ENCODE assay signal across 9 mouse cellular contexts in genomic region chr12:8889117-8889665, GRCm38 (mm10). TPM values are rescaled to one million over a fixed set of nuclear protein-coding genes. Genes with fewer than 3 reads are reported as not detected.
DNase-seq lines count a peak whose midpoint lies in the region; ATAC-seq and TF ChIP-seq lines count a peak whose summit lies in the region.
"Had no signal": no experiment of that assay in that cellular context is flagged by ENCODE, and none has a peak within 500 bp of the region (broad histone marks: within the 10 kb centered on the region; RNA-seq: fewer than 3 reads in every experiment).

No protein-coding gene starts in this region.

- no peaks in the 10 kb centered on the region for H3K9me3 ChIP-seq in kidney, postnatal 0 days (replicated peaks; ENCODE audit: low read length)
- no peaks in the 10 kb centered on the region for H3K9me3 ChIP-seq in liver, postnatal 0 days (ENCODE audit: low read length)

- no peaks in the 10 kb centered on the region for H3K36me3 ChIP-seq in kidney, postnatal 0 days (ENCODE audit: insufficient read depth, low read length)
- no peaks in the 10 kb centered on the region for H3K36me3 ChIP-seq in liver, postnatal 0 days (replicated peaks; ENCODE audit: insufficient read depth, low read length)

- TF ChIP-seq CTCF in kidney, postnatal 0 days (IDR thresholded peaks at IDR 0.05; ENCODE audit: low read depth): peak; percentile 98
- peak; percentile 95 for TF ChIP-seq CTCF in liver, postnatal 0 days (IDR thresholded peaks at IDR 0.05; ENCODE audit: low read depth)

- no peak overlapping the region for H3K9ac ChIP-seq in kidney, postnatal 0 days (ENCODE audit: low read depth, low read length)
- H3K9ac ChIP-seq in liver, postnatal 0 days (replicated peaks): no peak overlapping the region

- H3K27me3 ChIP-seq in kidney, postnatal 0 days (ENCODE audit: insufficient read depth, low read length): no peaks in the 10 kb centered on the region
- H3K27me3 ChIP-seq in liver, postnatal 0 days (ENCODE audit: insufficient read depth, low read length): no peaks in the 10 kb centered on the region

- no peak overlapping the region for H3K27ac ChIP-seq in kidney, postnatal 0 days
- no peak overlapping the region for H3K27ac ChIP-seq in liver, postnatal 0 days (ENCODE audit: low read depth)

- no peak overlapping the region for H3K4me2 ChIP-seq in kidney, postnatal 0 days (ENCODE audit: low read length)
- no peak overlapping the region for H3K4me2 ChIP-seq in liver, postnatal 0 days (ENCODE audit: low read depth, low read length)

- peak; percentile 84 to 85 for DNase-seq in B cell, adult 2 months
- DNase-seq in MN1 (ENCODE audit: low spot score): peak; percentile 79
- DNase-seq in cerebellum, adult 9-10 months: peak; percentile 67
- peak; percentile 81 for DNase-seq in gastrocnemius, adult 18-20 months (ENCODE audit: low spot score)
- peak; percentile 88 for DNase-seq in kidney, postnatal 0 days (ENCODE audit: low spot score)
- DNase-seq in liver, postnatal 0 days: peak; percentile 74
- DNase-seq in retina, postnatal 1 day: peak; percentile 75
- DNase-seq in thymus, postnatal 25 days: peak; percentile 65

- WGBS in kidney, postnatal 0 days: 21% methylated on average over 10 of the region's 10 CpGs
- 19% methylated on average over 10 of the region's 10 CpGs for WGBS in liver, postnatal 0 days (ENCODE audit: insufficient replicate concordance)

- TF ChIP-seq EP300 in liver, postnatal 0 days (IDR thresholded peaks at IDR 0.05; ENCODE audit: low read depth): no peak

- no peak for ATAC-seq in kidney, postnatal 0 days (replicated peaks; ENCODE audit: low FRiP score, low read depth)
- 0 out of 2 replicates have a peak, but pooled peaks have one; percentile 17 for ATAC-seq in liver, postnatal 0 days

- H3K4me3 ChIP-seq in kidney, postnatal 0 days (replicated peaks; ENCODE audit: low read depth, low read length): no peak overlapping the region
- H3K4me3 ChIP-seq in liver, postnatal 0 days (ENCODE audit: low read depth, low read length): no peak overlapping the region

- peaks cover 15% of the 10 kb centered on the region for H3K4me1 ChIP-seq in kidney, postnatal 0 days (replicated peaks; ENCODE audit: insufficient read depth, low read length)
- H3K4me1 ChIP-seq in liver, postnatal 0 days (ENCODE audit: insufficient read depth): no peaks in the 10 kb centered on the region; the same call in 1 of the 2 replicates

RNA-seq across cellular contexts. Expression of gene Laptm4a, which starts 32.3 kb away (rescaled TPM):
- 100 to 1,000 TPM; 235 to 244 TPM for total RNA-seq in gastrocnemius, adult 18-20 months (2021)
- 446 and 479 TPM in 2 replicates for polyA plus RNA-seq in kidney, postnatal 0 days (2015; fragmentation: Nextera tagmentation; extraction: Ambion mirVana)
- 125 and 128 TPM in 2 replicates for polyA plus RNA-seq in liver, postnatal 0 days (2015; fragmentation: Nextera tagmentation; extraction: Ambion mirVana)

RNA-seq across cellular contexts. Expression of gene Matn3, which starts 58.5 kb away (rescaled TPM):
- not detected for total RNA-seq in gastrocnemius, adult 18-20 months (2021)
- polyA plus RNA-seq in kidney, postnatal 0 days (2015; fragmentation: Nextera tagmentation; extraction: Ambion mirVana): 0.04 and 0.05 TPM in 2 replicates
- not detected in 2 replicates for polyA plus RNA-seq in liver, postnatal 0 days (2015; fragmentation: Nextera tagmentation; extraction: Ambion mirVana)
- polyA plus RNA-seq: heart, embryonic 14.5 days had no signal
